Mouse (Mus musculus) G1E (cell line): ENCODE measurements at regions not wholly inside any gene's neighbourhood (a gene's known extent, or its start where the extent isn't known, plus 50 kb on each side); places are given as distances from the start of the nearest gene placed in this dataset.

ENCODE experiments used
- CTCF ChIP-seq: IDR thresholded peaks from 2 replicates; pipeline ENCODE4 v1.5.1; 2012; ENCODE audit warnings: low read depth, low read length, inconsistent platforms, mixed read lengths
- GATA1 ChIP-seq: IDR thresholded peaks from 2 replicates; pipeline ENCODE4 v1.6.1; 2012; ENCODE audit warnings: borderline replicate concordance, low read length, inconsistent platforms, mixed read lengths

DNA sequence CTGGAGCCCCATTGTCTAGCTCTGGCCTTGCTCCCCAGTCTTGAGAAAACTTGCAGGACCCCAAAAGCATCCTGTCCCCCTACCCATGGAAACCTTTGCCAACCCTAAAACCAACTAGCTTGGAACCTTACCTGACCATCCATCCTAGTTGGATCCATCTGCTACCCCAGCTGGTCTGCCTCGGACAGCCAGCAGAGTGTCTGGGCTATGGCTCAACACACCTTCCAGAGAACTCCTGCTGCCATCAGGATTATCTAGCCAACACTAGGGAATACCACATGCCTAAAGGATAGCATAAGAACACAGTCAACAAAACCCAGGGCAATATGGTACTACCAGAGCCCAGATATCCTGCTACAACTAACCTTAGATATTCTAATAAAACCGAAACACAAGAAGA is 227.9 kb upstream of the Api5 start:
- TF ChIP-seq CTCF (no peak), GATA1 (no peak)
